Mouse (Mus musculus): ENCODE measurements around the gene Dohh. TPM values are rescaled to one million over a fixed set of nuclear protein-coding genes. Genes with fewer than 3 reads are reported as not detected.

The Dohh gene
- polyA plus RNA-seq, 1 experiment from 2014 or later = 42.1 TPM

- Histone ChIP-seq H3K9ac (replicated peaks) (peak overlapping the region; percentile 79), H3K27me3 (ENCODE audit: insufficient read depth, low read length) (no peaks in the 10 kb centered on the region), H3K4me1 (ENCODE audit: insufficient read depth) (peaks cover 48% of the 10 kb centered on the region), H3K4me2 (ENCODE audit: low read depth, low read length) (peak overlapping the region; percentile 81), H3K27ac (ENCODE audit: low read depth) (peak overlapping the region; percentile 80), H3K9me3 (ENCODE audit: low read length) (no peaks in the 10 kb centered on the region), H3K36me3 (replicated peaks; ENCODE audit: insufficient read depth, low read length) (peaks cover 12% of the 10 kb centered on the region), H3K4me3 (ENCODE audit: low read depth, low read length) (peak overlapping the region; percentile 69)
- 22% methylated on average over 12 of the region's 12 CpGs for WGBS (ENCODE audit: insufficient replicate concordance)
- no peak for TF ChIP-seq CTCF (IDR thresholded peaks at IDR 0.05; ENCODE audit: low read depth)
- ATAC-seq = no peak
- DNase-seq = peak; percentile 42
Measured at GRCm38 (mm10) chr10:81356352-81356990, 27.8 kb upstream of the Dohh start.

DNA sequence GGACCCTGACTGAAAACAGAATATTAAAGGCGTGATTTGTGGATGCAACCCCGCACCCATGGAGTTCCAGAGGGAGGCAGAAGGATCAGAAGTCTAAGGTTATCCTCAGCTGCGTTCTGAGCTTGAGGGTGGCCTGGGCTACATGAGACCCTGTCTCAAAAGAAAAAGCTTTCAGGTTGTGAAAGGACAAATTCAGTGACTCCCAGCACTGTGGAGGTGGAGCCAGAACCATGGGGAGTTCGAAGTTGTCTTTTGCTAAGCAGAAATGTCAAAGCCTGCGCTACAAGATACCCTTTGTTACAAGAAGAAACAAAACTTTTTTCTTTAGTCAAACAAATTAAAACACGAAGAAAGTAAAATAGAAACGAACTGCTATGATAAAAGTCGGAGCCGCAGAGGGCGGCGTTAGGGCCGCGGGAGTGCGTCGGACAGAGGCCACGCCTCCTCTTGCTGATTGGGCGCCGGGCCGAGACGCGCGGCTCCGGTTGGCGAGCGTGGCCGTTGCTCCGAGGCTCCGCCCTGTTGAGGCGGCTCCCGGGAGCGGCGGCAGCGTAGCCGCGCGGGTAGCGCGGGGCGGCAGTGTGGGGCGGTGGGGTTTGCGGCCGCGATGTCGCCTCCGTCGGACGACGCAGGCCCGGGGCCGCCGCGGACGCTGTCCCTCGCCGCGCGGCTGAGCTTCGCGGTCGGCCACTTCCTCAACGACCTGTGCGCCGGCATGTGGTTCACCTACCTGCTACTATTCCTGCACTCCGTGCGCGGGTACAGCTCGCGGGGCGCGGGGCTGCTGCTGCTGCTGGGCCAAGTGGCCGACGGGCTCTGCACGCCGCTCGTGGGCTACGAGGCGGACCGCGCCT is 27.0 kb upstream of the Dohh start, which contains the start of gene Mfsd12:
Gene Mfsd12, plus strand, starts transcription at position 501 of the 854 bp plus-strand sequence.
- H3K4me1 ChIP-seq (ENCODE audit: insufficient read depth) = peaks cover 47% of the 10 kb centered on the region
- H3K27ac ChIP-seq (ENCODE audit: low read depth) = peak within 1 kb of the TSS; percentile 80
- H3K9me3 ChIP-seq (ENCODE audit: low read length) = no peaks in the 10 kb centered on the region
- DNase-seq (peak; percentile 94), ATAC-seq (peak; percentile 89)
- peaks cover 19% of the 10 kb centered on the region for H3K36me3 ChIP-seq (replicated peaks; ENCODE audit: insufficient read depth, low read length)
- TF ChIP-seq EP300 (IDR thresholded peaks at IDR 0.05; ENCODE audit: low read depth) (no peak), CTCF (IDR thresholded peaks at IDR 0.05; ENCODE audit: low read depth) (no peak)
- peak within 1 kb of the TSS; percentile 81 for H3K4me2 ChIP-seq (ENCODE audit: low read depth, low read length)
- peak within 1 kb of the TSS; percentile 79 for H3K9ac ChIP-seq (replicated peaks)
- H3K27me3 ChIP-seq (ENCODE audit: insufficient read depth, low read length) = no peaks in the 10 kb centered on the region
- WGBS (ENCODE audit: insufficient replicate concordance) = 2% methylated on average over 65 of the region's 79 CpGs
- peak within 1 kb of the TSS; percentile 69 for H3K4me3 ChIP-seq (ENCODE audit: low read depth, low read length)

GRCm38 (mm10) chr10:81358209-81358608 is 26.0 kb upstream of the Dohh start:
- peak overlapping the region; percentile 69 for H3K4me3 ChIP-seq (ENCODE audit: low read depth, low read length)
- peak overlapping the region; percentile 79 for H3K9ac ChIP-seq (replicated peaks)
- DNase-seq (peak; percentile 44), ATAC-seq (no peak)
- H3K27ac ChIP-seq (ENCODE audit: low read depth) = peak overlapping the region; percentile 77
- H3K4me1 ChIP-seq (ENCODE audit: insufficient read depth) = peaks cover 48% of the 10 kb centered on the region
- H3K4me2 ChIP-seq (ENCODE audit: low read depth, low read length) = peak overlapping the region; percentile 81
- H3K9me3 ChIP-seq (ENCODE audit: low read length) = no peaks in the 10 kb centered on the region
- 26% methylated on average over 4 of the region's 4 CpGs for WGBS (ENCODE audit: insufficient replicate concordance)
- peaks cover 26% of the 10 kb centered on the region for H3K36me3 ChIP-seq (replicated peaks; ENCODE audit: insufficient read depth, low read length)
- H3K27me3 ChIP-seq (ENCODE audit: insufficient read depth, low read length) = no peaks in the 10 kb centered on the region
- no peak for TF ChIP-seq CTCF (IDR thresholded peaks at IDR 0.05; ENCODE audit: low read depth)
- no peak for TF ChIP-seq EP300 (IDR thresholded peaks at IDR 0.05; ENCODE audit: low read depth)

DNA sequence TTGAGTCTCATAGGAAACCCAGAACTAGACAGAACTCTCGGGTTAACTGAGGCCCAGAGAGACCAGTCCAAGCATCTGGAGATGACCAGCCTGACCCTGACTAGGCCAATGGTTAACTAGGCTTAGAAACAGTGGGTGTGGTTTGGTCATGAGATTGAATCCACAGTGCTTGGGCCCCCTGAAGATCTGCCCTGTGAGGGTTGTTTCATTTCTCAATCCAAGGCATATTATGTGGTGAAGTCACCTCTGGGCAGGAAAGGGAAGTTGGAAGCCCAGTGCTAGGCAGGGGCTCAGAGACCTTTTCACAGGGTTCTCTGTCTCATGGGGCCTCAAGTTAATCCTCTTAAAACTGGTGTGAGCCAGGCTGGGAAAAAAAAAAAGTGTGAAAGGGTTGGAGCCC is 25.4 kb upstream of the Dohh start:
- 19% methylated on average over 1 of the region's 1 CpGs for WGBS (ENCODE audit: insufficient replicate concordance)
- peaks cover 54% of the 10 kb centered on the region for H3K4me1 ChIP-seq (ENCODE audit: insufficient read depth)
- no peak for TF ChIP-seq CTCF (IDR thresholded peaks at IDR 0.05; ENCODE audit: low read depth)
- no peak for TF ChIP-seq EP300 (IDR thresholded peaks at IDR 0.05; ENCODE audit: low read depth)
- peaks cover 33% of the 10 kb centered on the region for H3K36me3 ChIP-seq (replicated peaks; ENCODE audit: insufficient read depth, low read length)
- no peak for ATAC-seq
- no peaks in the 10 kb centered on the region for H3K9me3 ChIP-seq (ENCODE audit: low read length)
- peak overlapping the region; percentile 79 for H3K9ac ChIP-seq (replicated peaks)
- peak; percentile 35 for DNase-seq
- peak overlapping the region; percentile 69 for H3K4me3 ChIP-seq (ENCODE audit: low read depth, low read length)
- no peaks in the 10 kb centered on the region for H3K27me3 ChIP-seq (ENCODE audit: insufficient read depth, low read length)
- H3K27ac ChIP-seq (ENCODE audit: low read depth) = peak overlapping the region; percentile 77
- H3K4me2 ChIP-seq (ENCODE audit: low read depth, low read length) = peak overlapping the region; percentile 81

- Histone ChIP-seq H3K4me2 (ENCODE audit: low read depth, low read length) (0 out of 2 replicates have a peak overlapping the region, but pooled peaks have one; percentile 14), H3K36me3 (replicated peaks; ENCODE audit: insufficient read depth, low read length) (peaks cover 37% of the 10 kb centered on the region), H3K4me1 (ENCODE audit: insufficient read depth) (peaks cover 70% of the 10 kb centered on the region), H3K9ac (replicated peaks) (0 out of 2 replicates have a peak overlapping the region, but pooled peaks have one; percentile 45), H3K27ac (ENCODE audit: low read depth) (peak overlapping the region; percentile 0; the same call in 1 of the 2 replicates), H3K27me3 (ENCODE audit: insufficient read depth, low read length) (no peaks in the 10 kb centered on the region), H3K9me3 (ENCODE audit: low read length) (no peaks in the 10 kb centered on the region), H3K4me3 (ENCODE audit: low read depth, low read length) (no peak overlapping the region)
- WGBS (ENCODE audit: insufficient replicate concordance) = 76% methylated on average over 8 of the region's 8 CpGs
- DNase-seq = peak; percentile 27
- no peak for TF ChIP-seq CTCF (IDR thresholded peaks at IDR 0.05; ENCODE audit: low read depth)
- TF ChIP-seq EP300 (IDR thresholded peaks at IDR 0.05; ENCODE audit: low read depth) = no peak
- no peak for ATAC-seq
Measured at GRCm38 (mm10) chr10:81360721-81361120, 23.5 kb upstream of the Dohh start.

DNA sequence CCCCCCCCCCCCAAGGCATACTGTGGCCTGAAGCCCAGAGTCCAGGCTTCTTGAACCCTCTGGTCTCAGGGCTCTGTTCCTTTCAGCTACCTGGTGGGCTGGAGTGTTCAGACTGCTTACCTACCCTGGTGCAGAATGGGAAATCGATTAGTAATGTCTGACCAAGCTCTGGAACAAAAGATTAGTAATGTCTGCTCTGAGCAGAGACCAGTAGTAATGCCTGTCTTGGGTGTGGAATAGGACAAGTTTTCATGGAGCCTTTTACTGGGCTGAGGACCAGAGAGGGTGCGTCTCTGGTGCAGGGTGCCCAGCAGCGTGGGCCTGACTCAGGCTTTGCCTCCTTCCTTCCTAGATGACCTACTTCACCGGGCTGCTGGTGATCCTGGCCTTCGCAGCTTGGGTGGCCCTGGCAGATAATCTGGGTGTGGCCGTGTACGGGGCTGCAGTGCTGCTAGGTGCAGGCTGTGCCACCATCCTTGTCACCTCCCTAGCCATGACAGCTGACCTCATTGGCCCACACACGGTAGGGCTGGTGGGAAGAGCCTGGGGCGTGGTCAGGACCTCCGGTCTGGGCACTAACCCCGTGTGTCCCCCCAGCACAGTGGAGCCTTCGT is 21.8 kb upstream of the Dohh start:
- 49% methylated on average over 12 of the region's 12 CpGs for WGBS (ENCODE audit: insufficient replicate concordance)
- Histone ChIP-seq H3K9me3 (ENCODE audit: low read length) (no peaks in the 10 kb centered on the region), H3K36me3 (replicated peaks; ENCODE audit: insufficient read depth, low read length) (peaks cover 50% of the 10 kb centered on the region), H3K9ac (replicated peaks) (peak overlapping the region; percentile 62), H3K4me1 (ENCODE audit: insufficient read depth) (peaks cover 66% of the 10 kb centered on the region), H3K4me3 (ENCODE audit: low read depth, low read length) (no peak overlapping the region), H3K27ac (ENCODE audit: low read depth) (peak overlapping the region; percentile 78), H3K27me3 (ENCODE audit: insufficient read depth, low read length) (no peaks in the 10 kb centered on the region), H3K4me2 (ENCODE audit: low read depth, low read length) (peak overlapping the region; percentile 44)
- TF ChIP-seq CTCF (IDR thresholded peaks at IDR 0.05; ENCODE audit: low read depth) (no peak), EP300 (IDR thresholded peaks at IDR 0.05; ENCODE audit: low read depth) (no peak)
- ATAC-seq (peak; percentile 82), DNase-seq (peak; percentile 80)

All from liver, postnatal 0 days (tissue).